Mouse (Mus musculus): ENCODE data around the gene Zfp318.

- TF ChIP-seq POLR2A (IDR thresholded peaks at IDR 0.05; ENCODE audit: borderline replicate concordance, low read depth, low read length) (no peak), CTCF (IDR thresholded peaks at IDR 0.05; ENCODE audit: low read depth, low read length) (no peak)
These were observed 45.4 kb downstream of the Zfp318 start, which contains the start of gene Crip3 for GRCm38 (mm10) chr17:46428761-46429414.

Data from bone marrow macrophage, adult 2 months (primary cell).